11 mouse cellular contexts compared by ENCODE assay signal in the genomic region with DNA sequence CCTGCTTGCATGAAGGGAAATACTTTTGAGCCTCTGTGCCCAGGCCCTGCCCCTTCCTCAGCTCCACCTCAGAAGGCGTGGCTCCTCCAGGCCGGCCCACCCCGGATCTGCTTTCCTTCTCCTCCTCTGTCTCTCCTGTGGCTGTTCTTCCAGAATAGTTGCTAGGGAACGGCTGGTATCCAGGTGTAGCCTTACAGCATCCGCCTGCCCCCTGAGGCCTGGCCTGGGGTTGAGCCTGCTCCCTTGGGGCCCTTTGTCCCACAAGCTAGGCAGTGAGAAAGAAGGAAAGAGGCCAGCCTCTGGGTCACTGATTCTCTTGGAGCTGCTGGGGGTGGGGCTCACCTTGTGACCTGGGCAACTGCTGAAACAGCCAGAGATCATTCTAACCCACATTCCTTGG. TPM values are rescaled to one million over a fixed set of nuclear protein-coding genes. Genes with fewer than 3 reads are reported as not detected.
DNase-seq lines count a peak whose midpoint lies in the region; ATAC-seq lines count a peak whose summit lies in the region.
"Had no signal": no experiment of that assay in that cellular context is flagged by ENCODE, and none has a peak within 500 bp of the region (broad histone marks: within the 10 kb centered on the region; RNA-seq: fewer than 3 reads in every experiment).

No protein-coding gene starts in this region.

- ATAC-seq in neural tube, embryonic 15.5 days (ENCODE audit: low FRiP score): no peak
- ATAC-seq in erythroid progenitor cell, adult 5-6 weeks (replicated peaks; ENCODE audit: low FRiP score, poor library complexity, severe bottlenecking): no peak
- ATAC-seq: liver, embryonic 12.5 days had no signal

- no peaks in the 10 kb centered on the region for H3K9me3 ChIP-seq in neural tube, embryonic 15.5 days (replicated peaks)
- H3K9me3 ChIP-seq: heart, embryonic 13.5 days; liver, embryonic 12.5 days had no signal

- peaks cover 7% of the 10 kb centered on the region for H3K4me1 ChIP-seq in neural tube, embryonic 15.5 days
- H3K4me1 ChIP-seq: liver, embryonic 12.5 days had no signal

- H3K9ac ChIP-seq in neural tube, embryonic 15.5 days (replicated peaks): no peak overlapping the region
- H3K9ac ChIP-seq: heart, embryonic 13.5 days; liver, embryonic 12.5 days had no signal

- no peak overlapping the region for H3K4me2 ChIP-seq in neural tube, embryonic 15.5 days
- H3K4me2 ChIP-seq: heart, embryonic 13.5 days; liver, embryonic 12.5 days had no signal

- peak; percentile 29 for DNase-seq in adrenal gland, postnatal 14 days
- DNase-seq in adrenal gland, postnatal 4 days (ENCODE audit: low spot score in 2 of 2): no peak
- DNase-seq in neural tube, embryonic 10.5 days (ENCODE audit: extremely low spot score, low spot score): peak; percentile 51
- peak; percentile 60 for DNase-seq in kidney, postnatal 10 days
- no peak for DNase-seq in right cerebral cortex, adult 2 months (ENCODE audit: low spot score in 2 of 2)
- no peak for DNase-seq in ovary, adult 18-20 months (ENCODE audit: low spot score)

- no peaks in the 10 kb centered on the region for H3K27me3 ChIP-seq in neural tube, embryonic 15.5 days (replicated peaks)

- 17% methylated on average over 5 of the region's 5 CpGs for WGBS in neural tube, embryonic 15.5 days

- no peaks in the 10 kb centered on the region for H3K36me3 ChIP-seq in neural tube, embryonic 15.5 days
- H3K36me3 ChIP-seq: heart, embryonic 13.5 days; liver, embryonic 12.5 days had no signal

- no peak overlapping the region for H3K27ac ChIP-seq in neural tube, embryonic 15.5 days (replicated peaks)
- H3K27ac ChIP-seq: heart, embryonic 13.5 days; liver, embryonic 12.5 days had no signal

- H3K4me3 ChIP-seq in neural tube, embryonic 15.5 days (replicated peaks): no peak overlapping the region
- H3K4me3 ChIP-seq: heart, embryonic 13.5 days; liver, embryonic 12.5 days; myocyte had no signal

RNA-seq across cellular contexts. Expression of a gene that starts 38.4 kb away (rescaled TPM):
- 59.3 and 66.7 TPM in 2 replicates for total RNA-seq in adrenal gland, postnatal 14 days (2021)
- 10 to 100 TPM; 37.7 to 49.5 TPM for total RNA-seq in adrenal gland, postnatal 4 days (2021)
- polyA plus RNA-seq in neural tube, embryonic 15.5 days (2015; fragmentation: Nextera tagmentation; extraction: Ambion mirVana): 104 and 120 TPM in 2 replicates
- total RNA-seq in erythroid progenitor cell, adult 5-6 weeks (2015; ENCODE audit: low replicate concordance): 1.3 TPM in 1 of 2 replicates, not detected in the other
- 1.2 and 1.7 TPM in 2 replicates for total RNA-seq in erythroid progenitor cell, adult 5-6 weeks (2017; ENCODE audit: low replicate concordance)

Comparison
In these comparisons a context has a peak if more than half of its experiments do, and no peak if none do; other contexts are left out.
1. DNase-seq: peak in adrenal gland, postnatal 14 days (single experiment), neural tube, embryonic 10.5 days (single experiment) and kidney, postnatal 10 days (single experiment); none in adrenal gland, postnatal 4 days (0 of 2), right cerebral cortex, adult 2 months (0 of 2) and ovary, adult 18-20 months (single experiment).
2. RNA of a gene that starts 38.4 kb away (total RNA-seq): 59.3 to 66.7 TPM in adrenal gland, postnatal 14 days and 37.7 to 49.5 TPM in adrenal gland, postnatal 4 days; 1.2 to 1.7 TPM in erythroid progenitor cell, adult 5-6 weeks; every median in the first group is over 10 times any median in the second.